Mouse (Mus musculus) gastrocnemius, adult 8-10 months (tissue): ENCODE data around the gene Csn3. TPM values are rescaled to one million over a fixed set of nuclear protein-coding genes. Genes with fewer than 3 reads are reported as not detected.

Source experiments
- DNase-seq, 2 experiments: peaks; one replicate each; pipeline ENCODE4 v3.0.0; 2022; ENCODE audit warnings: low spot score in 2 of 2
- total RNA-seq, 4 experiments: library from RNA; stranded (reverse); gene quantifications; 2 replicates each; pipeline ENCODE4 v1.2.4; 2022

The Csn3 gene
- not detected for total RNA-seq

GRCm38 (mm10) chr5:87925372-87925771, at the start of gene Csn3:
TSS of gene Csn3 (plus strand) at chr5:87925579.
- DNase-seq, result no peak

- no peak for DNase-seq
Measured at GRCm38 (mm10) chr5:87884729-87885128, 40.6 kb upstream of the Csn3 start, which contains the start of gene Odam. TSS of gene Odam (plus strand) at chr5:87885029.

GRCm38 (mm10) chr5:87931603-87932002, 6.2 kb downstream of the Csn3 start:
- no peak for DNase-seq

- no peak for DNase-seq
Measured at GRCm38 (mm10) chr5:87940752-87941151, 15.4 kb downstream of the Csn3 start.

- DNase-seq, result no peak
Measured at GRCm38 (mm10) chr5:87942515-87942914, 17.1 kb downstream of the Csn3 start.

- no peak for DNase-seq
Measured at GRCm38 (mm10) chr5:87951836-87952235, 26.5 kb downstream of the Csn3 start.

GRCm38 (mm10) chr5:87969201-87969600, 43.8 kb downstream of the Csn3 start, which contains the start of the genes 2310003L06Rik and Gm28434:
TSS of gene 2310003L06Rik (plus strand) at chr5:87969459.
TSS of gene Gm28434 (plus strand) at chr5:87969517.
- DNase-seq, result no peak

GRCm38 (mm10) chr5:87979139-87979538, 53.8 kb downstream of the Csn3 start, which contains the start of gene Cabs1:
TSS of gene Cabs1 (plus strand) at chr5:87979439.
- DNase-seq, result no peak

Other genes starting within 250 kb of the Csn3 start
- gene Csn2, start 225.9 kb upstream of the Csn3 start, total RNA-seq, result not detected
- gene Csn1s2a, start 151.0 kb upstream of the Csn3 start, total RNA-seq, result not detected
- not detected for gene Csn1s2b, start 117.5 kb upstream of the Csn3 start, total RNA-seq
- gene Prr27, start 99.9 kb upstream of the Csn3 start, total RNA-seq, result not detected
- not detected for gene Odam, start 40.5 kb upstream of the Csn3 start, total RNA-seq
- gene 2310003L06Rik, start 43.9 kb downstream of the Csn3 start, total RNA-seq, result not detected
- not detected for gene Gm28434, start 43.9 kb downstream of the Csn3 start, total RNA-seq
- gene Cabs1, start 53.9 kb downstream of the Csn3 start, total RNA-seq, result not detected
- not detected for gene Smr3a, start 77.0 kb downstream of the Csn3 start, total RNA-seq
- gene Smr2, start 161.0 kb downstream of the Csn3 start, total RNA-seq, result not detected
- gene Gm11116, start 186.0 kb downstream of the Csn3 start, total RNA-seq, result not detected
- gene Gm11115, start 228.5 kb downstream of the Csn3 start, total RNA-seq, result not detected